Mouse (Mus musculus) gastrocnemius, postnatal 14 days (tissue): Measurements from ENCODE around the gene Fancd2. TPM values are rescaled to one million over a fixed set of nuclear protein-coding genes. Genes with fewer than 3 reads are reported as not detected.

Experiments used
- DNase-seq: peaks from one replicate; pipeline ENCODE4 v3.0.0; 2021; ENCODE audit warnings: mixed read lengths
- intact Hi-C: fragments of 180-260 bp; cut with DNase I; formaldehyde crosslinking; loops from one replicate; pipeline ENCODE4 v1.15.1; 2025; ENCODE audit warnings: low total_unique reads
- microRNA-seq, 2 experiments: library from miRNA; unstranded; fragments of <30 nt; microRNA quantifications; one replicate each; pipeline ENCODE4 v1.2.0; 2021
- total RNA-seq, 2 experiments: library from RNA; stranded (reverse); gene quantifications; 2 replicates each; pipeline ENCODE4 v1.2.3; 2021

Gene Fancd2
- total RNA-seq, 2 experiments from 2014 or later, result 1.3 to 1.8 TPM

DNA sequence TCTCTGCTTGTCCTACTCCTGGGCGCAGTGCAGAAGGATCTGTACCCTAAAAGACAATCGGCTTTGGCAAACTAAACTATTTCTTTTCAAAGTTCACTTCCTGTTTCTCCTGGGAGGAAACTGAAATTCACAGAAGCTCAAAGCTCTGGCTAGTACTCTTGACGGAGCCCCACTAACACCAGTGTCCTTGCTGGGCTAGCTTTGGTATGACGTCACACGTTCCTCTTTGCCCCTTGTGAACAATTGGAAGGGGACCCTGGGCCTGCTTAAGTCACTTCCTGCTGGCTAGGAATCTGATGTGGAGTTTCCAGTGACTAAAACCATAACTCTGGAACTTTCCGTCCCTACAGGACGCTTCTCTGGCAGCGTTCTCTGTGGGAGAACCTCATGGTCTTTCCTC is 113.3 kb downstream of the Fancd2 start:
- DNase-seq, result peak; percentile 26
- intact Hi-C loops, result loop anchor here (5.0 kb wide), 1 partner anchor 908 kb away; no protein-coding TSS in a partner anchor

Small RNA genes within 50 kb of the gene (microRNA-seq; reads per million reads assigned to microRNA genes)
- 0 reads per million in 2 experiments for gene Gm23365

Other genes starting within 250 kb of the Fancd2 start
- under 1 TPM in 1 of 2 experiments, not detected in 1; 0.14 TPM for gene Cpne9, start 249.4 kb upstream of the Fancd2 start, total RNA-seq
- 10 to 100 TPM in 1 of 2 experiments, 1 to 10 TPM in 1; 9.9 to 10.7 TPM for gene Brpf1, start 224.5 kb upstream of the Fancd2 start, total RNA-seq
- gene Ogg1, start 204.7 kb upstream of the Fancd2 start, total RNA-seq, result 1 to 10 TPM; 5.1 to 6.8 TPM
- gene Camk1, start 187.7 kb upstream of the Fancd2 start, total RNA-seq, result 10 to 100 TPM; 28.7 to 31.9 TPM
- 10 to 100 TPM; 14.4 to 15.8 TPM for gene Tada3, start 153.8 kb upstream of the Fancd2 start, total RNA-seq
- gene Arpc4, start 153.6 kb upstream of the Fancd2 start, total RNA-seq, result 10 to 100 TPM; 66.6 to 66.9 TPM
- 1 to 10 TPM; 1.3 TPM for gene Ttll3, start 142.4 kb upstream of the Fancd2 start, total RNA-seq
- 10 to 100 TPM; 11.1 to 13.3 TPM for gene Rpusd3, start 112.3 kb upstream of the Fancd2 start, total RNA-seq
- gene Cidec, start 95.9 kb upstream of the Fancd2 start, total RNA-seq, result 1 to 10 TPM in 1 of 2 experiments, under 1 TPM in 1; 0.51 to 2.7 TPM
- gene Jagn1, start 89.1 kb upstream of the Fancd2 start, total RNA-seq, result 10 to 100 TPM; 28.6 to 32.4 TPM
- gene Il17re, start 73.2 kb upstream of the Fancd2 start, total RNA-seq, result under 1 TPM; 0.31 to 0.49 TPM
- 1 to 10 TPM; 6.8 TPM for gene Il17rc, start 60.3 kb upstream of the Fancd2 start, total RNA-seq
- gene Creld1, start 48.4 kb upstream of the Fancd2 start, total RNA-seq, result 10 to 100 TPM; 37.1 to 39.6 TPM
- under 1 TPM; 0.11 to 0.12 TPM for gene Prrt3, start 29.8 kb upstream of the Fancd2 start, total RNA-seq
- gene Emc3, start within 50 bp of the Fancd2 start, total RNA-seq, result 10 to 100 TPM; 56.2 to 61.0 TPM
- gene Fancd2os, start 69.0 kb downstream of the Fancd2 start, total RNA-seq, result not detected
- 10 to 100 TPM; 42.8 to 52.4 TPM for gene Brk1, start 73.1 kb downstream of the Fancd2 start, total RNA-seq
- 1 to 10 TPM; 6.8 to 7.0 TPM for gene Vhl, start 92.3 kb downstream of the Fancd2 start, total RNA-seq
- gene Irak2, start 106.8 kb downstream of the Fancd2 start, total RNA-seq, result 1 to 10 TPM; 4.7 to 4.8 TPM
- gene Tatdn2, start 165.4 kb downstream of the Fancd2 start, total RNA-seq, result 10 to 100 TPM; 25.7 to 29.1 TPM
- under 1 TPM in 1 of 2 experiments, not detected in 1; 0.37 TPM for gene Ghrl, start 188.2 kb downstream of the Fancd2 start, total RNA-seq
- 10 to 100 TPM; 68.9 to 78.7 TPM for gene Sec13, start 209.1 kb downstream of the Fancd2 start, total RNA-seq